Mouse (Mus musculus): ENCODE measurements at regions not wholly inside any gene's neighbourhood (a gene's known extent, or its start where the extent isn't known, plus 50 kb on each side); places are given as distances from the start of the nearest gene placed in this dataset.

DNA sequence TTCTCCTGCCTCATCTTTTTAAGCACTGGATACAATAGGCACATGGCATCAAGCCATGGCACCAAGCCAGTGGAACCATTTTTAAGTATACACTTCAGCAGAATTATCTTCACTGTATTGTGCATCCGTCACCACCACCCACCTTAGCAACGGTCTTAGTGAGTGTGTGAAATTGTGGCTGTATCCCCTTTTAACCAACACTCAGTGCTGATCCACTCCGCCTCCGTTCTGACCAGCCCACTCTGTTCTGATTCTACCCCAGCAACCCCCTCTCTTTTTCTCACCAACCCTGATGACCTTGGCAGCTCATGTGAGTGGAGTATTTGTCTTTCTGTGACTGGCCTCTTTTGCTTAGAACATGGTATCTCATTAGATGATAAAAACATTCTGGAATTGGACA, 662.2 kb downstream of the Zfp706 start:
- H3K4me2 ChIP-seq: no peak overlapping the region
- no peak overlapping the region for H3K27ac ChIP-seq (ENCODE audit: poor library complexity, severe bottlenecking)
- WGBS: 52% methylated on average over 4 of the region's 4 CpGs
- H3K36me3 ChIP-seq: no peaks in the 10 kb centered on the region
- peaks cover 18% of the 10 kb centered on the region for H3K4me1 ChIP-seq (replicated peaks)
- H3K9ac ChIP-seq: no peak overlapping the region
- ATAC-seq (ENCODE audit: insufficient number of reproducible peaks, low FRiP score): no peak
- no peaks in the 10 kb centered on the region for H3K27me3 ChIP-seq (replicated peaks)
- no peaks in the 10 kb centered on the region for H3K9me3 ChIP-seq (replicated peaks)
- no peak overlapping the region for H3K4me3 ChIP-seq

DNA sequence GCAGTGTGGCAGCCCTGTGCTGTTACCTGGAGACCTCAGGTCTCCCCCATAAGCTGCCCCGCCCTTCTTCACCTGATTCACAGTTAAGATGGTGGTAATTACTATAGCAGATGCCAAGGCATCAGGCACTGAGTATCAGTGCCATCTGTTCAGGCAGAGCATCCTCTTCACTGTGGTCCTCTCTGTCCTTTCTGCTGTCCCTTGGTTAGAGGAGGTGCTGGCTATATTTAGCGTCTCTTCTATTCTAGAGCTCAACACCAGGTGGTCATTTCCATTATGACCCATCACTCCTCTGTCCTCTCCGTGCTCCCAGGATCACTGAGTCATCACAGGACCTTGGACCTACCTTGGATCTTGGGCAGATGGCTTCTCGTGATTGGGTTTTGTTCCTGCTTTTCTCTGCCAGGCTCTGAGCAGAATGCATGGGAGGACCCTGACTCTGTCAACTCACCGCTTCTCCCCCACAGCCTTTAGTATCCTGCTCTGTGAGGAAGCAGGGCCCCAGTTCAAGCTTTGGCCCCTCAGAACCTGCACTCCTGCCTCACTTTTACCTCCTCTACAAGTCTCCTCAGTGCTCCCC, 667.5 kb downstream of the Zfp706 start:
- no peaks in the 10 kb centered on the region for H3K27me3 ChIP-seq (replicated peaks)
- no peak for ATAC-seq (ENCODE audit: insufficient number of reproducible peaks, low FRiP score)
- no peak overlapping the region for H3K27ac ChIP-seq (ENCODE audit: poor library complexity, severe bottlenecking)
- no peaks in the 10 kb centered on the region for H3K9me3 ChIP-seq (replicated peaks)
- H3K4me3 ChIP-seq: no peak overlapping the region
- H3K4me1 ChIP-seq (replicated peaks): peaks cover 13% of the 10 kb centered on the region; the same call in 1 of the 2 replicates
- H3K9ac ChIP-seq: no peak overlapping the region
- no peaks in the 10 kb centered on the region for H3K36me3 ChIP-seq
- WGBS: 75% methylated on average over 5 of the region's 5 CpGs
- H3K4me2 ChIP-seq: no peak overlapping the region

DNA sequence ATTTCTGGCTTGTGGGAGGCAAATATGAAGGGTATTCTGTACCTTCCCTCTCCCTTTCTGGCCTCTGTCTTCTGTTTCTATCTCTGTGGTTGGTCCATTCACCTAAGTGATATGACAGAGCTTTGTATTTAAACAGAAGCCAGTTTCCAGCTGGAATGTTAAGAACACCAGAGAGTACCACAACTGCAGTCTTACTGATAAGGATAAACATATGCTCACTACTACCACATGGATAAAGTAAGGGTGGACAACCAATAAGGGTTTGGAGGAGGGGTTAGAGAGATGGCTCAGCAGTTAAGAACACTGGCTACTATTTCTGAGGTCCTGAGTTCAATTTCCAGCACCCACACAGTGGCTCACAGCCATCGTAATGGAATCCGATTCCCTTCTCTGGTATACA, 668.8 kb downstream of the Zfp706 start:
- Histone ChIP-seq H3K9ac (no peak overlapping the region), H3K4me1 (replicated peaks) (0 out of 2 replicates have a peak, but pooled peaks cover 7% of the 10 kb centered on the region), H3K4me3 (no peak overlapping the region), H3K27ac (ENCODE audit: poor library complexity, severe bottlenecking) (no peak overlapping the region), H3K9me3 (replicated peaks) (no peaks in the 10 kb centered on the region), H3K36me3 (no peaks in the 10 kb centered on the region), H3K27me3 (replicated peaks) (no peaks in the 10 kb centered on the region), H3K4me2 (no peak overlapping the region)
- 80% methylated on average over 2 of the region's 2 CpGs for WGBS
- ATAC-seq (ENCODE audit: insufficient number of reproducible peaks, low FRiP score): no peak

DNA sequence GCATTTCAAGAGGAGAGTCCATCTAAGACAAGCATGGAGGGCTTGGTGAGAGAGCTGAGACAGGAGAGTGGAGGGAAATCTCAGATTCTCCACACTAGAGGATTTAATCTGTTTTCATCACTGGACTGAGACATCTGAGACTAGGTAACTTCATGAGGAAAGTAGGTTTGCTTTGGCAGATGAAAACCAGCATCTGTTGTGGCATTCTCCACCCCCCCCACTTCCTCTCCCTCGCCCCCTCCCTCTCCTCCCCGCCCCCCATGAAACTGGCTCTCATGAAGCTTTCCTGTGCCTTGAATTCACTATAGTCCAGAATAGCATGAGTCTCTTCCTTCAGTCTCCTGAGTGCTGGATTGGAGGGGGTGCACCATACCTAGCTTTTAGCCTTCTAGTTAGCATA, 670.7 kb downstream of the Zfp706 start:
- Histone ChIP-seq H3K27me3 (replicated peaks) (no peaks in the 10 kb centered on the region), H3K9me3 (replicated peaks) (no peaks in the 10 kb centered on the region), H3K4me1 (replicated peaks) (0 out of 2 replicates have a peak, but pooled peaks cover 7% of the 10 kb centered on the region), H3K4me2 (no peak overlapping the region), H3K4me3 (no peak overlapping the region), H3K27ac (ENCODE audit: poor library complexity, severe bottlenecking) (no peak overlapping the region), H3K9ac (no peak overlapping the region), H3K36me3 (no peaks in the 10 kb centered on the region)
- 83% methylated on average over 2 of the region's 2 CpGs for WGBS
- ATAC-seq (ENCODE audit: insufficient number of reproducible peaks, low FRiP score): no peak

DNA sequence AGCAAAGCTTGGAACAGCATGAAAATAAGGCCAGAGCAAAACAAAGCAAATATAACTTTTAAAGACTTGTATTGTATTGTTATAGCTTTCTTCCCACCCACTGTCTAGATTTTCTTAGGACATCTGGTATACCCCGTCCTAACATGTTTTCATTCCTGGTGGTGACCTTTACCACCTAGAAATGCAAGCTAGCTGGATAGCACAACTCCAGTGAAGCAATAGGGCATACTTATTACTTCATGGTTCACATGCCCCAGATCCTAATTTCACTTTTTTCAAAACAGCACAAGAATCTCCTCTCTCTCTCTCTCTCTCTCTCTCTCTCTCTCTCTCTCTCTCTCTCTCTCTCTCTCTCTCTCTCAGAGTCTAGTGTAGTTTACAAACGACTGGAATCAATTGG, 672.5 kb downstream of the Zfp706 start:
- Histone ChIP-seq H3K4me3 (no peak overlapping the region), H3K9me3 (replicated peaks) (no peaks in the 10 kb centered on the region), H3K27me3 (replicated peaks) (no peaks in the 10 kb centered on the region), H3K4me1 (replicated peaks) (0 out of 2 replicates have a peak, but pooled peaks cover 7% of the 10 kb centered on the region), H3K36me3 (no peaks in the 10 kb centered on the region), H3K27ac (ENCODE audit: poor library complexity, severe bottlenecking) (no peak overlapping the region), H3K9ac (no peak overlapping the region), H3K4me2 (no peak overlapping the region)
- ATAC-seq (ENCODE audit: insufficient number of reproducible peaks, low FRiP score): no peak
- 72% methylated on average over 2 of the region's 2 CpGs for WGBS

DNA sequence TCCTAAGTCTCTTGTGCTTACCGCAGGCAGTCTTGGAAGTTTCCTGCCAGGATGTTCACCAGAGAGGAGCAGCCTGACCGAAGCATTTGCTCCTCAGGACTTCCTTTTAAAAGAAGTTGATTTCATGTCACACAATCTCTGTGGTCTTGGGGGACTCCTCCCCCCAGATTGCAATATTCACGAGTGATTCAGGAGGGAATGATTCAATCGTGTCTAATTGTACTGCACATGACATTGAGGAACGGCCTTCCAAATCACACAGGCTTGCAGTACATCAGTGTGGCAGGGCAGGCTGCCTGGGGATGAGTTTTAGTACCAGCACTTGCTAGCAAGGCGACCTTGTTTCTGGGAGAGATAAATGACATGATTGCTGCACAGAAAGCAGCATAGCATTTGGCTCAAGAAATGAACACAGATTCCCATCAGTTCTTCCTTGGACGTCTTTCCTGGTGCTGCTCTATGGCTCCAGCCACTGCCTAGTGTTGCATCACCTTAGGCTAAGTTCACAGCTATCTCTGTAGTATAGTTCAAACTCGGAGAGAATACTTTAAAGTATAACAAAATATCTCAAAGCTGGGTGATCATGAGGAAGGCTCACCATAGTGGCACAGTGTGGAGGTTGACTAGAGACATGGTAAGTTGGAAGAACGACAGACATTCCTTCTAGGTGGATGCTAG, 673.0 kb downstream of the Zfp706 start:
- 70% methylated on average over 9 of the region's 9 CpGs for WGBS
- Histone ChIP-seq H3K4me3 (no peak overlapping the region), H3K27me3 (replicated peaks) (no peaks in the 10 kb centered on the region), H3K9me3 (replicated peaks) (no peaks in the 10 kb centered on the region), H3K27ac (ENCODE audit: poor library complexity, severe bottlenecking) (no peak overlapping the region), H3K4me1 (replicated peaks) (0 out of 2 replicates have a peak, but pooled peaks cover 7% of the 10 kb centered on the region), H3K9ac (no peak overlapping the region), H3K36me3 (no peaks in the 10 kb centered on the region), H3K4me2 (no peak overlapping the region)
- no peak for ATAC-seq (ENCODE audit: insufficient number of reproducible peaks, low FRiP score)

DNA sequence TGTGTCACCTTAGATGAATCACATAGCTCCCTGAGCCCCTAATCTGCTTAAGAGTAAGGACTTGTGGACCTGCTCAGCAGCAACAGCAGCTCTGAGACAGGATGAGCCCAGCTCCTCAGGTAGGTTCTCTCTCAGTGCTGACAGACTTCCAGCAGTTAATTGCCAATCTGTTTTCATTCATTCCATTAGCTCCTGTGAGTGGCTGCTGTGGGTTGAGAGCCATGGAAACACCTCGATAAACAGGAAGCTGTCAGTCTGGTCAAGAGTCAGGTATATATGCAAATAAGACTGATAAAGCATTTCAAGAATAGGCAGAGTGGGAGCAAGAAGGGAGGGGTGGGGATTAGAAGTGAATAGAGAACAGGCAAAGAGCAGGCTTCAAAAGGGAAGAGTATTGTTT, 673.7 kb downstream of the Zfp706 start:
- WGBS: 48% methylated on average over 1 of the region's 1 CpGs
- Histone ChIP-seq H3K36me3 (no peaks in the 10 kb centered on the region), H3K4me2 (no peak overlapping the region), H3K4me1 (replicated peaks) (0 out of 2 replicates have a peak, but pooled peaks cover 6% of the 10 kb centered on the region), H3K27me3 (replicated peaks) (no peaks in the 10 kb centered on the region), H3K4me3 (no peak overlapping the region), H3K9ac (no peak overlapping the region), H3K27ac (ENCODE audit: poor library complexity, severe bottlenecking) (no peak overlapping the region), H3K9me3 (replicated peaks) (no peaks in the 10 kb centered on the region)
- no peak for ATAC-seq (ENCODE audit: insufficient number of reproducible peaks, low FRiP score)

DNA sequence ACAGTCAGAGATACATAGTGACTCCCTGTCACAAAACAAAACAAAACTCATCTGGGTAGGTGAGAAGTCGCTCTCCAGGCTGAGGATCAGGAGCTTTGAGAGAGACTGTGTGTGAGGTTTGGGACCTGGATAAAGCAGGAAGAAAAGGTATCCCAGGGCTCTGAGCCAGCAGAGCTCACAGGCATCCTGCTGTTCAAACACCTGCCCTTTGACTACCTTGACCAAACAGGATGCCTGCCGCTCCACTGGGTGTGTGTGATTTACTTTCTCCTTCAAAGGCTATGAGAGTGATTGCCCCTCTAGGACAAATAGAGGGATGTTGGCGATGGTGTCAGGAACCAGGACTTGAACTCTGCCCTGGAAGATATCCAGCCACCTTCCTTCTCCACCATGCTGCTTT, 674.3 kb downstream of the Zfp706 start:
- Histone ChIP-seq H3K4me1 (replicated peaks) (no peaks in the 10 kb centered on the region), H3K9me3 (replicated peaks) (no peaks in the 10 kb centered on the region), H3K4me2 (no peak overlapping the region), H3K4me3 (no peak overlapping the region), H3K27me3 (replicated peaks) (no peaks in the 10 kb centered on the region), H3K9ac (no peak overlapping the region), H3K36me3 (no peaks in the 10 kb centered on the region), H3K27ac (ENCODE audit: poor library complexity, severe bottlenecking) (no peak overlapping the region)
- 70% methylated on average over 3 of the region's 3 CpGs for WGBS
- no peak for ATAC-seq (ENCODE audit: insufficient number of reproducible peaks, low FRiP score)
